Mouse (Mus musculus) limb, embryonic 14.5 days (tissue): ENCODE data around the gene Slf2. TPM values are rescaled to one million over a fixed set of nuclear protein-coding genes. Genes with fewer than 3 reads are reported as not detected.

Experiments
- ATAC-seq: fragments of 200-750 bp; cut with Nextera tagmentation; 2 replicates; pipeline ENCODE4 v1.8.0; 2017; ENCODE audit warnings: low read depth, moderate number of reproducible peaks, moderate TSS enrichment; ENCODE audit not compliant: low FRiP score
- DNase-seq: peaks from one replicate; pipeline ENCODE4 v3.0.0-alpha.2; 2015; ENCODE audit warnings: low spot score
- H3K27ac ChIP-seq: fragments of 300-500 bp; sonication (generic); replicated peaks from 2 replicates; pipeline ENCODE4 v1.5.1; 2014; ENCODE audit warnings: low read depth, mild to moderate bottlenecking, low read length, moderate library complexity, mixed read lengths
- H3K27me3 ChIP-seq: fragments of 300-500 bp; sonication (generic); 2 replicates; pipeline ENCODE4 v1.6.1; 2014; ENCODE audit warnings: low read length, mixed read lengths; ENCODE audit not compliant: control insufficient read depth, insufficient read depth
- H3K36me3 ChIP-seq: fragments of 300-500 bp; sonication (generic); 2 replicates; pipeline ENCODE4 v1.6.1; 2014; ENCODE audit warnings: mild to moderate bottlenecking, low read length, moderate library complexity, mixed read lengths; ENCODE audit not compliant: control insufficient read depth, insufficient read depth
- H3K4me1 ChIP-seq: fragments of 300-500 bp; sonication (generic); 2 replicates; pipeline ENCODE4 v1.6.1; 2014; ENCODE audit warnings: antibody characterized with exemption, low read length, mixed read lengths; ENCODE audit not compliant: control insufficient read depth, insufficient read depth
- H3K4me2 ChIP-seq: fragments of 300-500 bp; sonication (generic); replicated peaks from 2 replicates; pipeline ENCODE4 v1.6.1; 2014; ENCODE audit warnings: low read depth, mild to moderate bottlenecking, low read length, moderate library complexity; ENCODE audit not compliant: severe bottlenecking
- H3K4me3 ChIP-seq: fragments of 300-500 bp; sonication (generic); replicated peaks from 2 replicates; pipeline ENCODE4 v1.5.1; 2014; ENCODE audit warnings: low read length
- H3K9ac ChIP-seq: fragments of 300-500 bp; sonication (generic); 2 replicates; pipeline ENCODE4 v1.6.1; 2014; ENCODE audit warnings: mild to moderate bottlenecking, low read depth, low read length, moderate library complexity; ENCODE audit not compliant: severe bottlenecking
- H3K9me3 ChIP-seq: fragments of 300-500 bp; sonication (generic); 2 replicates; pipeline ENCODE4 v1.6.1; 2016; ENCODE audit warnings: low read length; ENCODE audit not compliant: control insufficient read depth
- POLR2A ChIP-seq: fragments of 200-500 bp; IDR thresholded peaks from 2 replicates; pipeline ENCODE4 v1.8.0; 2012; ENCODE audit warnings: inconsistent platforms, mild to moderate bottlenecking, moderate library complexity, borderline replicate concordance; ENCODE audit not compliant: insufficient read depth, insufficient read length; ENCODE audit errors: extremely low read depth
- WGBS: fragments of 180-500 bp; shearing (Covaris S2); extraction: QIAGEN DNeasy Blood & Tissue Kit; methylation state at CpG from one replicate; pipeline ENCODE4 v1.1.7; 2014; 5-methylcytosine and 5-hydroxymethylcytosine counted together
- polyA plus RNA-seq, 2 experiments: library from polyadenylated mRNA; depleted of rRNA in 1 of 2; stranded (reverse) in 1 of 2; unstranded in 1 of 2; fragments of >200 nt; fragmentation: Nextera tagmentation in 1 of 2; extraction: Ambion mirVana in 1 of 2; gene quantifications; 2 replicates each; pipeline versions ENCODE4 v1.2.1 to v1.2.3; 2012 to 2014

Gene Slf2
- polyA plus RNA-seq, 2 experiments: 35.0 to 39.1 TPM

DNA sequence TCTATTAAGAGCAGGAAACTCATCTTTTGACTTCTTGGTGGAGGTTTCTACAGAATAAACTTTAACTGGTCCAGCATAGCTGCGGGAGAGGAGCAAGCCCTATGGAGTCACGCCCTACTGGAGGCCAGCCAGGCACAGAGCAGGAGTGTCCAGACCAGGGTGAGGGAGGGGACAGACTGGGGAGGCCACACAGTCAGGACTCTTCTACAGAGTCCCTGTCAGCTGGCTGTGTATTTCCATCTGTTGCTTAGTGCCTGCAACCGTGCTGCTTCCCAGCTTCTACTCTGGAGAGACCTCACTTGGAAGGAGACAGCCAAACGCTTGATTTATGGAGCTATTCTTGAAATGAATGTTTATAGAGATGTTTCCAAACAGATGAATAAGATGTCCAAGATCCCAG lies 28.6 kb upstream of the Slf2 start:
- no peak for TF ChIP-seq POLR2A
- Histone ChIP-seq H3K9me3 (no peaks in the 10 kb centered on the region), H3K4me1 (no peaks in the 10 kb centered on the region), H3K27ac (no peak overlapping the region), H3K4me2 (no peak overlapping the region), H3K36me3 (no peaks in the 10 kb centered on the region), H3K27me3 (no peaks in the 10 kb centered on the region), H3K9ac (no peak overlapping the region), H3K4me3 (no peak overlapping the region)
- ATAC-seq: no peak
- 79% methylated on average over 4 of the region's 4 CpGs for WGBS
- DNase-seq: no peak

DNA sequence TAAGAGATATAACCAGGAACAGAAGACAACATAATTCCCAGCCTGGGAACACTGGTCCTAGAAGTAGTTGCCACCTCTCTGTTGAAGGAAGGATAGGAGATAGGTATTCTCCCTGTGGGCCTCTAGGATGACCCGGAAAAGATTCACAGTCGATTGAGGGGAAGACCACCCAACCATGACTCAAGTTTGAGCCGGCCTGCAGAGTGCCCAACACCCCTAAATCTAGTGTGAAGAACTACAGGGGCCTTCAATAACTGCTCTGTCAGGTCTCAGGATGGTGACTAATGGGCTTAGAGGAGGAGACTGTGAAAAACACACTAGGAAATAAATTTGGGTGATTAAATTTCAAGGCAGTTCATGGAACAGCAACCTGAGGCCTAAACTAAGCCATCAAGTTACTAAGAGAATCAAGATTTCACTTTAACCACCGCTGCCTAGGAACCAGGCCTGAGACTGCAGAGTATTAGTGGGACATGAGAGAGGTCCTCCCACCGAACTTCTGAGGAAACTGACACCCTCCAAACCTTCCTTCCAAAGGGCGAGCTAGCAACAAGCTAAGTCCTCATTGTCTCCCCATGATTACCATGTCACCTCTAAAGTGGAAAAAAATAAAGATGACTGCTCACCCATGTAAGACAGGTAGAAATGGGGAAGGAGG lies 27.5 kb upstream of the Slf2 start:
- ATAC-seq (no peak), DNase-seq (no peak)
- H3K27me3 ChIP-seq: no peaks in the 10 kb centered on the region
- H3K9me3 ChIP-seq: no peaks in the 10 kb centered on the region
- H3K27ac ChIP-seq: no peak overlapping the region
- no peak overlapping the region for H3K4me3 ChIP-seq
- H3K4me1 ChIP-seq: no peaks in the 10 kb centered on the region
- TF ChIP-seq POLR2A: no peak
- no peaks in the 10 kb centered on the region for H3K36me3 ChIP-seq
- H3K9ac ChIP-seq: no peak overlapping the region
- no peak overlapping the region for H3K4me2 ChIP-seq
- 60% methylated on average over 6 of the region's 6 CpGs for WGBS

DNA sequence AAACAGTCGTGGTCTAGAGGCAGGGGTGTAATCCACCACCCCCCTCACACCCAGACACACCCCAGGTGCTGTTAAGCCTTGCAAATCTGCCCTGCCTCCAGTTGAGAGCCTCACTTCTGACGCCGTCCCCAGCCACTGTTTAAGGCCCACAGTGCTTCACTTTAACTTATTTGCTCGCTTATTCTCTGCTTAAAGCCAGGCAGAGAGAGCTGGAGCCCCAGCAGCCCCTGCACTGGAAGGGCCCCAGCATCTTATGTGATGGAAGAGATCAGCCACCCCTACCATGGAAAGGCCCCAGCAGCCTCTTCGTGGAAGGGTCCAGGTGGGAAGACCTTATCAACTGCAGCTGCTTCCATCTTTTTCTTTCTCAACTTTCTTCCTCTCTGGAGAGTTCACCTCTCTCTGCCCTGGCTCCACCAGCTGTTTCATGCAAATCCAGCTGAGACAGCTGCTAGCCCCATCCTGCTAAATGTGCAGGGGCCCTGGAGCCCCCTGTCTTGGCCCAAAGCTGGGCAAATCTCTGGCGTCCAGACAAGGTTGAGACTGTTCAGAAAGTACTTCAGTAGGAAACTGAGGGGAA lies 26.7 kb upstream of the Slf2 start:
- Histone ChIP-seq H3K9me3 (no peaks in the 10 kb centered on the region), H3K27ac (no peak overlapping the region), H3K4me3 (no peak overlapping the region), H3K9ac (no peak overlapping the region), H3K4me2 (no peak overlapping the region), H3K27me3 (no peaks in the 10 kb centered on the region), H3K36me3 (no peaks in the 10 kb centered on the region), H3K4me1 (no peaks in the 10 kb centered on the region)
- WGBS: 34% methylated on average over 6 of the region's 6 CpGs
- ATAC-seq (peak; percentile 73; the same call in 1 of the 2 replicates), DNase-seq (peak; percentile 43)
- TF ChIP-seq POLR2A: no peak

DNA sequence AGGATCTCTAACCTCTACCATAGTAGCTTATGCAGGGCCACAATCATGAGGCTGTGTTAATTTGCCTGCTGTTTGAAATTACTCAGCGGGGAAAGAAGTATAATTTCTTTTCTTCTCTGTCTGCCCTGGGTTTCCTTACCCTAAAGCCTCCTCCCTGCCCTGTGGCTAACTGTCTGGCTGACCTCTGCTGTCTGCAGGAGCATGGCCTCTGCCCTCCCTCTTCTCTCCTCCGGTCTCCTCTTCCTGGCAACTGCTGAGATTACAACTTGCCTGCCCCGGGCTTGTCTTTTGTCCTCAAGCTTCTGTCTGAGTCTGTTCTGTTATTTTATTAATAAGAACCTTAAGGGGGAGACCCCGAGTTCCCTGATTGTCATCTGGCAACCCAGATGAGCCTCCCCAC lies 25.6 kb upstream of the Slf2 start:
- ATAC-seq: no peak
- H3K4me2 ChIP-seq: no peak overlapping the region
- no peak overlapping the region for H3K4me3 ChIP-seq
- TF ChIP-seq POLR2A: no peak
- H3K4me1 ChIP-seq: no peaks in the 10 kb centered on the region
- H3K36me3 ChIP-seq: no peaks in the 10 kb centered on the region
- 24% methylated on average over 4 of the region's 4 CpGs for WGBS
- H3K9ac ChIP-seq: no peak overlapping the region
- H3K27me3 ChIP-seq: no peaks in the 10 kb centered on the region
- no peak for DNase-seq
- H3K9me3 ChIP-seq: no peaks in the 10 kb centered on the region
- no peak overlapping the region for H3K27ac ChIP-seq

DNA sequence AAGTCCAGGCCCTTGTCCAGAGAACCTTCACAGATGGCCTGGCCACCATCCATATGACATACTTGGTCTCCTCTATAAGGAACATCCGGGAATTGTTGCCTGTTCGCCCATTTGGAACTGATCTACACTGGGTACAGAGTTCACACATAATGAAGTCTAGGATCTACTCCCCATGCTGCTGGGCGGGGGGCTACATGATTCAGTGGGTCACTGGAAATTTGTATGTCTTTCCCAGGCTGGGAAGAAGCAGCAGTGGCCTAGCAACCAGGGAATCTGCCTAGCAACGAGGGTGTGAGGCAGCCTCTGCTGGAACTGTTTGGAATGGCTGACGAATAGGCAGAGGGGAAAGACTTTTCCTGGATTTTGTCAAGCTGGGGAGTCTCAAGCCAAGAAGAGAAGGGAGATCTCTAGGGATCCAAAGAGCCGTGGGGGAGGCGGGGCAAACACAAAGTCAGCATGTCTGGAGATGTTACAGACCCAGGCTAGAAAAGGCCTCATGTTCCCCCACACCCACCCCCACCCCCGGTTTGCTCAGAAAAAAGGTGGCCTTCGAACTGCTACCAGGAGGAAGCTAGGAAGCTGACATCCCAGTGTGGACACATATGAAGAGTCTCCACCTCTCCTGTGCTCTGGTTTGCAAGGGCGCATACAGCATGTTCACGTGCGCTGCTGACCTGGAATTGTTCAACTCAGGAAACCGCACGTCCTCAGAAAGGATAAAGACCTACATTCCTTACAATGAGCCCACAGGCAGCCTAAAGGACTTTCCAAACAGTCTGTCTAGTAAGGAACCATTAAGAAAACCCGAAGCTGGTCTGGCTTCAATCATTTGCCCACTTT lies 22.9 kb upstream of the Slf2 start:
- TF ChIP-seq POLR2A: no peak
- WGBS: 50% methylated on average over 15 of the region's 15 CpGs
- ATAC-seq: peak; percentile 46; the same call in 1 of the 2 replicates
- DNase-seq: peak; percentile 64
- H3K9ac ChIP-seq: no peak overlapping the region
- no peaks in the 10 kb centered on the region for H3K27me3 ChIP-seq
- H3K4me1 ChIP-seq: no peaks in the 10 kb centered on the region
- no peak overlapping the region for H3K27ac ChIP-seq
- no peaks in the 10 kb centered on the region for H3K36me3 ChIP-seq
- H3K4me2 ChIP-seq: no peak overlapping the region
- H3K9me3 ChIP-seq: no peaks in the 10 kb centered on the region
- H3K4me3 ChIP-seq: no peak overlapping the region
